Mouse (Mus musculus) liver, adult 2 months (tissue): ENCODE data around the gene 0610037L13Rik. TPM values are rescaled to one million over a fixed set of nuclear protein-coding genes. Genes with fewer than 3 reads are reported as not detected.

Source experiments
- DNase-seq: peaks from one replicate; pipeline ENCODE4 v3.0.0-alpha.2; 2011; ENCODE audit warnings: low read depth, low spot score; ENCODE audit errors: extremely low read depth
- H3K27ac ChIP-seq: fragments of 200-500 bp; replicated peaks from 2 replicates; pipeline ENCODE4 v1.5.1; 2012; ENCODE audit warnings: low read depth, mild to moderate bottlenecking, control low read depth, inconsistent platforms, low read length; ENCODE audit not compliant: insufficient read depth
- H3K27me3 ChIP-seq: fragments of 200-500 bp; 2 replicates; pipeline ENCODE4 v1.6.1; 2012; ENCODE audit warnings: mild to moderate bottlenecking, moderate library complexity, low read length, inconsistent platforms; ENCODE audit not compliant: control insufficient read depth, insufficient read depth
- H3K36me3 ChIP-seq: fragments of 200-500 bp; 2 replicates; pipeline ENCODE4 v1.6.1; 2012; ENCODE audit warnings: low read length, inconsistent platforms; ENCODE audit not compliant: control insufficient read depth, insufficient read depth
- H3K4me1 ChIP-seq: fragments of 200-500 bp; 2 replicates; pipeline ENCODE4 v1.6.1; 2011; ENCODE audit warnings: low read length; ENCODE audit not compliant: control insufficient read depth, insufficient read depth
- H3K4me3 ChIP-seq: fragments of 200-500 bp; 2 replicates; pipeline ENCODE4 v1.5.1; 2011; ENCODE audit warnings: low read depth, mild to moderate bottlenecking, control low read depth, low read length, moderate library complexity; ENCODE audit not compliant: insufficient read depth
- H3K79me2 ChIP-seq: fragments of 200-500 bp; 2 replicates; pipeline ENCODE4 v1.6.1; 2012; ENCODE audit warnings: inconsistent platforms, mild to moderate bottlenecking, low read length, moderate library complexity; ENCODE audit not compliant: control insufficient read depth, insufficient read depth
- H3K9ac ChIP-seq: fragments of 200-500 bp; 2 replicates; pipeline ENCODE4 v1.6.1; 2012; ENCODE audit warnings: low read depth, mild to moderate bottlenecking, control low read depth, inconsistent platforms, low read length
- CTCF ChIP-seq: fragments of 200-500 bp; IDR thresholded peaks from 2 replicates; pipeline ENCODE4 v1.5.1; 2011; ENCODE audit warnings: low read depth, low read length, control low read depth
- POLR2A ChIP-seq: fragments of 200-500 bp; IDR thresholded peaks from 2 replicates; pipeline ENCODE4 v1.6.1; 2011; ENCODE audit warnings: low read length, control low read depth; ENCODE audit not compliant: insufficient read depth; ENCODE audit errors: extremely low read depth
- WGBS: fragments of 180-500 bp; shearing (Covaris S2); methylation state at CpG from one replicate; pipeline ENCODE4 v1.1.7; 2018; 5-methylcytosine and 5-hydroxymethylcytosine counted together
- polyA plus RNA-seq: library from polyadenylated mRNA; depleted of rRNA; stranded (reverse); fragments of >200 nt; gene quantifications from 2 replicates; pipeline ENCODE4 v1.2.3, GENCODE M21; 2012; rRNA removed
- total RNA-seq: library from RNA; depleted of rRNA; stranded (reverse); fragments of >200 nt; gene quantifications from 2 replicates; pipeline ENCODE4 v1.2.3, GENCODE M21; 2014; rRNA removed

Gene 0610037L13Rik
- total RNA-seq (39.0 and 44.9 TPM in 2 replicates), polyA plus RNA-seq (24.3 and 28.2 TPM in 2 replicates)

GRCm38 (mm10) chr4:107889731-107890432, at the start of gene 0610037L13Rik:
TSS of gene 0610037L13Rik (plus strand) at chr4:107889813.
- Histone ChIP-seq H3K36me3 (peaks cover 19% of the 10 kb centered on the region), H3K4me1 (peaks cover 5% of the 10 kb centered on the region), H3K4me3 (peak within 1 kb of the TSS; percentile 71), H3K79me2 (no peaks in the 10 kb centered on the region), H3K27ac (peak within 1 kb of the TSS; percentile 70), H3K9ac (peak within 1 kb of the TSS; percentile 79), H3K27me3 (no peaks in the 10 kb centered on the region)
- TF ChIP-seq POLR2A (peak; percentile 41; the same call in 1 of the 2 replicates), CTCF (no peak)
- WGBS, result under 1% methylated on average over 48 of the region's 48 CpGs
- peak; percentile 97 for DNase-seq

GRCm38 (mm10) chr4:107843687-107844086, 45.9 kb upstream of the 0610037L13Rik start:
- Histone ChIP-seq H3K4me1 (no peaks in the 10 kb centered on the region), H3K9ac (no peak overlapping the region), H3K4me3 (no peak overlapping the region), H3K27ac (no peak overlapping the region), H3K36me3 (no peaks in the 10 kb centered on the region), H3K27me3 (peaks cover 5% of the 10 kb centered on the region), H3K79me2 (no peaks in the 10 kb centered on the region)
- WGBS, result 90% methylated on average over 8 of the region's 8 CpGs
- no peak for DNase-seq
- TF ChIP-seq CTCF, result no peak
- no peak for TF ChIP-seq POLR2A

GRCm38 (mm10) chr4:107844971-107845370, 44.6 kb upstream of the 0610037L13Rik start:
- Histone ChIP-seq H3K27ac (no peak overlapping the region), H3K9ac (no peak overlapping the region), H3K27me3 (peaks cover 5% of the 10 kb centered on the region), H3K36me3 (no peaks in the 10 kb centered on the region), H3K4me3 (no peak overlapping the region), H3K79me2 (no peaks in the 10 kb centered on the region), H3K4me1 (no peaks in the 10 kb centered on the region)
- DNase-seq, result peak; percentile 7
- TF ChIP-seq CTCF (peak; percentile 90), POLR2A (no peak)
- 4% methylated on average over 10 of the region's 10 CpGs for WGBS

- no peak for TF ChIP-seq CTCF
- no peak for TF ChIP-seq POLR2A
Measured at GRCm38 (mm10) chr4:107846795-107847194, 42.8 kb upstream of the 0610037L13Rik start.

GRCm38 (mm10) chr4:107848546-107848945, 41.1 kb upstream of the 0610037L13Rik start:
- Histone ChIP-seq H3K27ac (no peak overlapping the region), H3K4me3 (no peak overlapping the region), H3K27me3 (peaks cover 5% of the 10 kb centered on the region), H3K79me2 (no peaks in the 10 kb centered on the region), H3K9ac (no peak overlapping the region), H3K36me3 (no peaks in the 10 kb centered on the region), H3K4me1 (no peaks in the 10 kb centered on the region)
- 46% methylated on average over 5 of the region's 5 CpGs for WGBS
- TF ChIP-seq POLR2A, result no peak
- TF ChIP-seq CTCF, result no peak
- DNase-seq, result peak; percentile 69

More at GRCm38 (mm10) chr4:107846795-107847194, 42.8 kb upstream of the 0610037L13Rik start:
- DNase-seq, result no peak
- H3K4me1 ChIP-seq, result no peaks in the 10 kb centered on the region
- H3K27me3 ChIP-seq, result peaks cover 5% of the 10 kb centered on the region
- no peak overlapping the region for H3K9ac ChIP-seq
- H3K36me3 ChIP-seq, result no peaks in the 10 kb centered on the region
- H3K4me3 ChIP-seq, result no peak overlapping the region
- H3K79me2 ChIP-seq, result no peaks in the 10 kb centered on the region
- no peak overlapping the region for H3K27ac ChIP-seq
- 56% methylated on average over 7 of the region's 7 CpGs for WGBS

GRCm38 (mm10) chr4:107849621-107850020, 40.0 kb upstream of the 0610037L13Rik start:
- Histone ChIP-seq H3K36me3 (no peaks in the 10 kb centered on the region), H3K4me3 (no peak overlapping the region), H3K79me2 (no peaks in the 10 kb centered on the region), H3K9ac (no peak overlapping the region), H3K27me3 (peaks cover 5% of the 10 kb centered on the region), H3K27ac (no peak overlapping the region), H3K4me1 (no peaks in the 10 kb centered on the region)
- WGBS, result 75% methylated on average over 9 of the region's 9 CpGs
- no peak for DNase-seq
- TF ChIP-seq CTCF (no peak), POLR2A (no peak)
